Mouse (Mus musculus) layer of hippocampus, adult 2 months (tissue): ENCODE data around the gene Igf1r. TPM values are rescaled to one million over a fixed set of nuclear protein-coding genes. Genes with fewer than 3 reads are reported as not detected.

Source experiments
- DNase-seq, 2 experiments: peaks; one replicate each; pipeline ENCODE4 v3.0.0; 2022; ENCODE audit warnings: low spot score in 2 of 2
- H3K27ac ChIP-seq: fragments of 200-600 bp; 2 replicates; pipeline ENCODE4 v1.8.1; 2022
- H3K4me3 ChIP-seq: fragments of 200-600 bp; 2 replicates; pipeline ENCODE4 v1.8.1; 2022; ENCODE audit warnings: mild to moderate bottlenecking
- CTCF ChIP-seq: fragments of 200-600 bp; conservative IDR thresholded peaks from 2 replicates; pipeline ENCODE4 v1.8.1; 2022; ENCODE audit warnings: antibody characterized with exemption, mild to moderate bottlenecking, moderate library complexity
- total RNA-seq, 2 experiments: library from RNA; stranded (reverse); gene quantifications; 2 replicates each; pipeline ENCODE4 v1.2.3; 2021

The Igf1r gene
- total RNA-seq, 2 experiments from 2014 or later: 47.5 to 47.8 TPM

DNA sequence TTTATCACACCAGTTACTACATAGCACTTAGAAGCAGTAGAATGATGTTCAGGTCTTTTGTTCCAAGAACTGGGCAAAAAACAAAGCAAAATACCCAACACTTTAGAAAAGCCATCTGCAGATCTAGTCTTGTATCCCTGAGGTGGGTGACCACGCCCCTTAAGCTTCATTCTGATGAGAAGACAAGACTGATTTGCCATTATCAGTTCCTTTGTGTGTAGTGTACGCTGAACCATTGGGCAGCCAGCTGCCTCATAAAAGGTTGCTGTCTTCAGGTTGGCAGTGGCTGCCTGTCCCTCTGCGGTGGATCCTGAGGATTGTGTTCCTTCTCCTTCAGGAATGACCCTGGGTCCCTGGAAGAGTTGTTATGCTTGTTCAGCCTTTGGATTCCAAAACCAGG, 11.1 kb downstream of the Igf1r start:
- H3K27ac ChIP-seq: no peak overlapping the region
- no peak for DNase-seq
- H3K4me3 ChIP-seq: no peak overlapping the region
- no peak for TF ChIP-seq CTCF

DNA sequence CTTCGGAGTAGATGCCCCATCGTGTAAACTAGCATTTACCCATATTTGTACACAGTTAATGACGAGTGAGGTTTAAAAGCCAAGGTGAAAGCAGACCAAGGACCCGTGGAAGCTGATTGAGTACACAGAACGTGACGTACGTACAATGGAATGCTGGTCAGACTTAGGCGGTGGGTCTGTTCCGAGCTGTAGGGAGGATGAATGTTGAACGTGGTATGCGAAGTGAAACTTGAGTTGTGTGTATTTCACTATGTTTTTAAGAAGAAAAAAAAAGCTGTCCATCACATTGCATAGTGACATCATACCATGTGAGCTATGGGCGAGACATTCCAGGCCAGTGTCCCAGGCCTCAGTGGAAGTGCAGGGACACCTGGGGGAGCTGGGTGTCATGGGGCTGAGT, 15.8 kb downstream of the Igf1r start:
- TF ChIP-seq CTCF: no peak
- Histone ChIP-seq H3K27ac (no peak overlapping the region), H3K4me3 (no peak overlapping the region)
- no peak for DNase-seq

DNA sequence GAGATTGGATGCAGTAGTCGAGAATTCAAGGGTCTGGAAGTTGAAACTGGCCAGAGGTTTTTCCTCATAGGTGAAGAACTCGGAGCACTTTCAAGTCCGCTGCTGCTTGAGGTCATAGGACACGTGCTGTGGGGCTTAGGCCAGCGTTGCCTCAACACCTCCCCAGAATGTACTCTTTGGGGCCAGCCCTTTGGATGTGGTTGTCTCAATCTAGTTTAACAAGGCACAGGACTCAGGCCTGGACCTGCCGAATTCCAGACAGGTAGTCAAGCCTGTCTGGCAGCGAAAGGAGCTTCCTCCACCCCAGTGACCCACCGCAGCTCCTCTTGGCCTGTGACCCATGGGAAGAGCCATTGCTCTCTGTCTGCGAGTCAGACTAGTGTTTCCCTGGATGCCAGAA, 16.4 kb downstream of the Igf1r start:
- Histone ChIP-seq H3K27ac (no peak overlapping the region), H3K4me3 (no peak overlapping the region)
- TF ChIP-seq CTCF: no peak
- no peak for DNase-seq

DNA sequence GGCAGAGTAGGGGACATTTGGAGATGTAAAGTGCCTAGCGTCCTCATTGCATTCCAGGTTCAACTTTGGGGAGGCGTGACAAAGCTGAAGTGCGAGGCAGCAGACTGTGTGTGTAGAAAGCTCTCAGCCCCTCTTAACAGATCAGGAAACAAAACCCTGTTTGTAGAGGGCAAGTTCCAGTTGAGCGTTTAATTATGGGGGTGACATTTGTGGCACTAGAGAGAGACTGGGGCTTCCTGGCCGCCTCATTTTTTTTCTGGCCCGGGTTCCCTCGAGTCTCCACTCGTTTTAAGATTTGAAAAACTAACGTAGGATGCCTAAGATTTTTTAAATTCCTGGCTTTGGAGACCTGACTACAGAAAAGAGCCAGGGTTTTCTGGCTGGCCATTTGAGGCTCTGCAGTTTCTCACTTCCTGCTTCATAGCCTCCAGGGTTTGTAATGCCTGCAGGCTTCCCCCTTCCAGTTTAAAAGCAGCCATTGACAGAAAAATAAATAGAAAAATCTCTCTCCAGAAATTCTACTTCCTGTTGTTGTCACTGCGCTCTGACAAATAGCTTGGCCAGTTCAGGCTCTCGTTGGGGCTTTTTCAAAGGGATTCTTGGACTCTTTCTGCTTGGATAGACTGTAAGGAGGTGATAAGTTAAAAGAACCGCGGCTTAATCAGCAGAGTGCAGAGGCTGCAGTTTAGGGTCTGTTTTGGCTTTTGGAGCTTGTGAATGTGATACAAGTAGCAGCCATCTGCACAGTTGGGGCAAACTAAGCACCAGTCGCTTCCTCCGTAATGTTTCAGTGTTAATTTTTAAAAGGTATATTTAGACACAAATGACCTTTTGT, 20.8 kb downstream of the Igf1r start:
- H3K27ac ChIP-seq: peak overlapping the region; percentile 61
- peak overlapping the region; percentile 17; the same call in 1 of the 2 replicates for H3K4me3 ChIP-seq
- no peak for DNase-seq
- TF ChIP-seq CTCF: no peak

DNA sequence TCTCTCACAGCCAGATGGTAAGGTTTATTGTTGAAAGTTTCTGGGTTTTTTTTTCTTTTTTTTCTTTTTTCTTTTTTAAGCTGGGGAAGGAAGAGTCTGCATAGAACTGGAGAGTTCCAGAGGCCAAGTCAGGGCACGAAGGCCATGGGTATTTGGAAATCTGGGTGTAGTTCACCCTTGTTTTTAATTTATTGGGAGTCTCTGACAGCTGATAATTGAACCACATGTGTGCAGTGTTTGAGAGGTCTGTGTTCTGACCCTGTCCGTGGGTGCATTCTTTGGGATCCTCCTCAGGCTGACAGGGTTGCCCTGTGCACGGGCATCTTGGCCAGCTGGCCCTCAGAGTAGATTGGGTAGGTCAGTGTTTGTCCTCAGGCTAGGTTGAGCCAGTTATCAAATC, 29.3 kb downstream of the Igf1r start:
- Histone ChIP-seq H3K4me3 (no peak overlapping the region), H3K27ac (no peak overlapping the region)
- no peak for TF ChIP-seq CTCF
- no peak for DNase-seq

DNA sequence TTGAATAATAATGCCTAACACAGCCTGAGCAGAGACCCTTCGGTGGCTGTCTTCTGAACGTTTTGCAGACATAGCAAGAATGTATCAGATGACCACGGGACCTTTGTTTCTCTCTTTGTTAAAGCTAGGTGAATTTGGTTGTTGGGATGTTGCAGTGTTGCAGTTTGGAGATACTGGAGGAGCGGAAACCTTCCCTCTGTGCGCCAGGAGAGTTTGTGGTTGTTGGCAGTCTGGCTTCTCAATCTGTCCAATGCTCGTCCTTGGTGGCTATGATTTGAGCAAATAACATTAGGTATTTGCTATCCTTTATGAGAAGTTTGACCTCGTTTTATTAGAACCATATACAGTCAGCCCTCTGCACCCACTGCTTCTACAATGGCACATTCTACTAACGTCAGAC, 30.2 kb downstream of the Igf1r start:
- Histone ChIP-seq H3K27ac (no peak overlapping the region), H3K4me3 (no peak overlapping the region)
- DNase-seq: no peak
- no peak for TF ChIP-seq CTCF

DNA sequence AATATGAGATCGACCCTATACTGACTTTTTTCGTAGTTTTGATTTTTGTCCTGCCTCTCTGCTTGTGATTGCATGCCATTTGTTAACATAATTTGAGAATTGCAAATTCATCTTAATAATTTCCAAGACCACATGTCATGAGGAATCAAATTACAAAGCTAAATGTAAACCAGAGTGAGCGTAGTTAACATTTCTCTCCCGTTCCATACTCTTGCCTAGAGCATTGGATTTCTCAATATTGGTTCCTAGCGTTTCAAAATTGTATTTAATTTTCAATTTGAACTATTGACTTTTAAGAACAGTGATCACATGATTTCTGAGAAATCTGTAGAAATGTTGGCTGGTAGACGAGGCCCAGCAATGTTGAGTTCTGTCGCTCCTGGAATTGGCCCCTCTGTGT, 30.8 kb downstream of the Igf1r start:
- no peak for TF ChIP-seq CTCF
- H3K4me3 ChIP-seq: no peak overlapping the region
- no peak for DNase-seq
- H3K27ac ChIP-seq: no peak overlapping the region

DNA sequence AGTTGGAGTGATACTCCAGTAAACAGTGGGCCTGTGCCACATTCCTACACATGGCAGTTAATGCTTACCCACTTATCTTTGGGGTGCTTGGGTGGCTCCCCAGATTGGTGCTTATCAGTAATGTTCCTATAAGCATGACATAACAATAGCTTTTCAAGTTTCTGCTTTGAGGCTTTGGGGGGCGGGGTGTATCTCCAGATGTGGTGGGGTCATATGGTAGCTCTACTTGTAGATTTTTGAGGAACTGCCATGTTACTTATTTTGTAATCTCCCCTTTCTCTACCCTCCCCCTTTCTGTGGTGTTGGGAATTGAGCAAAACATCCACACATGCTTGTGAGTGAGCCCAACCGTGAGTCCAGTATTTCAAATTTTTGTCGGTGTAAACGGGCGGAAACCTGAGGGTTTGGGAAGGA, 32.4 kb downstream of the Igf1r start:
- no peak overlapping the region for H3K27ac ChIP-seq
- H3K4me3 ChIP-seq: no peak overlapping the region
- TF ChIP-seq CTCF: no peak
- no peak for DNase-seq

DNA sequence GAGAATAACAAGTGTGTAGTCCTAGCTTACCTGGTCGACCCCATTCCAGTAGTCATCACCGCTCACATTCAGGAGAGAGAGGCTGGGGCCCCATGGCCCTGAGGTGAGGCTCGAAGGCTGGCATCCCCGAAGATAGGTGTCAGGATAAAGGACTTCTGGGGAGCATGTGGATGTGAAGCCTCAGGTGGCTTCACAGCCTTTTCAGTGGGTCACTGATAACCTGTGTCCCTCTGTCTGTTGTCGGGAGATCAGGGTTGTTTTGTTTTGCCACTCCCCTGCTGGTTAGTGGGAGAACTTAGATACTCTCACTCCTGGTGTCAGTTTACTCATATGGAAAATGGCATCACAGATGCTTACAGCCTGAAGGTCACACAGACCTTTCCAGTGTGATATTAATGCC, 32.9 kb downstream of the Igf1r start:
- no peak for TF ChIP-seq CTCF
- H3K27ac ChIP-seq: no peak overlapping the region

DNA sequence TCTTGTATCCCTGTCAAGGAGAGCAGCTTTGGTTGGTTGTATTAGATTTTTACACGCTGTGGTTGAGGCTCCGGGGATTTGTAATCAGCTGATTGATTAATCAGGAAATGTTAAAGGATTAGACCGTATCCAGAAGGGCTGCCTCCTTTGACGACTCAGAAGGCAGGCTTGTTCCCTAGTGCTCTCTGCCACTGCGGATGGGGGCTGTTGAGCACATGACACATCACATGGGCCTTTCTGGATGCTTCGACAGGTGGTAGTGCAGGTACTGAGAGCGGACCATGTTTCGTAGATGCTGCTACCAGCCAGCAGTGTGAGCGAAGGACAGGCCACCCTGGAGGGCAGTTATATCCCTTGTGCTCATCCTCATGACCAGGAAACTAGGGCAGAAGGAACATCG, 33.6 kb downstream of the Igf1r start:
- H3K27ac ChIP-seq: no peak overlapping the region
- TF ChIP-seq CTCF: no peak
- no peak for DNase-seq
- H3K4me3 ChIP-seq: no peak overlapping the region

More for the DNA sequence above, 32.9 kb downstream of the Igf1r start:
- no peak overlapping the region for H3K4me3 ChIP-seq
- no peak for DNase-seq

DNA sequence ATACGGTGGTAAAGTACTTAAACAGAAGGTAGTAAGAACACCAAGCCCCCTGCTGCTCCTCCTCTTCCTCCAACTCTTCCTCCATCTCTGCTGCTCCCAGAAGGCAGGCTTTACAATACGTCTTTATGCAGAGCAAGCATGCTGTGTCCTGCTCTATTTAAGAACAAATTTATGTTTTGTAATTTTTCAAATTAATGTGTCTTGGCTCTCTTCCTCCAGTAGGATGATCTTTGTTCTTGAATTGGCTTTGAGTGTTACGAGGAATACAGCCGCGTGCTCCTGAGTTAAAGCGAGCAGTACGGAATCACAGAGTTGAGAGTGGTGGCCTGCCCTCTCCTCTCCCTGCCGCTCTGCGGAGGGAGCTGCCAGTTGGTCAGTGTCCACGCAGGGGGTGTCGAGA, 34.2 kb downstream of the Igf1r start:
- TF ChIP-seq CTCF: no peak
- Histone ChIP-seq H3K4me3 (no peak overlapping the region), H3K27ac (no peak overlapping the region)
- DNase-seq: no peak

DNA sequence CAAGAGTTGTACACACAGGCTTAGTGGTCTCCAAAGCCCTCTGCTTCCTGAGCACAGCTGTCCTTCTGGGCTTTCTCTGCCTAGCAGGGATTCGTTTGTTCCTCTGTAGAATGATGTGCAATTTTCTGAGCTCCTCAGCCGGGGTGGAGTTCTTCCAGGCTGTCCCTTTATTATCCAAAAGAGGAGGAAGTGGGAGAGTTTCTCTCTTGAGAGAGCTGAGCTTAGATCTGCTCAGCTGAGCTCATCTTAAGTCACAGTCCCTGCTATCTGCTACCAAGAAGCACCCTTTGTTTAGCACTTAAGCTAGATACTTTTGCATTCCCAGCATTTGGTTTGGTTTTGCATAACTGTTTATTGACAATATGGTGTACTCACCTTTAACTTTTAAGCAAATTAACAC, 36.7 kb downstream of the Igf1r start:
- TF ChIP-seq CTCF: no peak
- H3K27ac ChIP-seq: no peak overlapping the region
- H3K4me3 ChIP-seq: no peak overlapping the region
- DNase-seq: no peak

DNA sequence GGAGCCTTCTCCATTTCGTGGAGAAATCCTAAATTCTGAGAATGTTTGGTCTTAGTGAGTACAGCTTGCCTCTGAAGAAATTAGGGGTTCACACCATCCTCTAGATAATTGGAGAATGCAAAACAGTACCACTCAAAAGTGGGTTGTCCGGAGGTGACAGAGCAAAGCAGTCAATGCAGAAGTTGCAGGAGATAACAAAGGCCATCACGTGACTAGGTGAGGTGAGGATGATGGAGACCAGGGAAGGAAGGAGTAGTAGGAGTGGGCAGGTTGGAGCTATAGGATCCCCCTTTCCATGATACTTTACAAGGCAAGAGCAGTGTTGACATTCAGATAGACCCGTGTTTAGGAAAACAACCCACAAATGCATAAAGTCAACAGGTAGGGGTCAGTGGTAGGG, 41.0 kb downstream of the Igf1r start:
- DNase-seq: no peak
- no peak overlapping the region for H3K27ac ChIP-seq

DNA sequence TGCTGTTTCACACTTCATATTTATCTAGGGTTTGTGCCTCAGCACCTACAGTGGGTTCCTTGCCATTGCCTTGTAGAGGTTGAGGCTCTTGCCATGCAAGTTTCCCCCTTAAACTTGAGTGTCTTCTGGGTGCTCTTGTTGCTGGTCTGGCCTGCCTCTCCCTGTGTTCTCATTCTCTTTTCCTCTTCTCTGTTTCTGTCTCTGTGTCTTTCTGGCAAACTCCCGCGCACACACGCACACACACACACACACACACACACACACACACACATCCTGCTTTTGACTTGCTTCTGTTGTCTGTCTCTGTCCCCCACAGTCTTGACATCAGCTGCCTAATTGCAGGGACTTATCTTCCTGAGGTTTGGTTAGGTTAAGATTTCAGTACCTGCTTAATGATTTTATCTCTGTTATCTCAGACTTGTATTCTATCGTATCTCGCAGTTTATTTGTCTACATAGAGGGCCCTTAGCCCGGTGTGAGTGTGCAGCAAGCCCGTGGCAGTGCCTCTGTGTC, 41.8 kb downstream of the Igf1r start:
- H3K4me3 ChIP-seq: no peak overlapping the region
- TF ChIP-seq CTCF: no peak
- DNase-seq: no peak
- H3K27ac ChIP-seq: no peak overlapping the region

More for the DNA sequence above, 41.0 kb downstream of the Igf1r start:
- TF ChIP-seq CTCF: no peak
- no peak overlapping the region for H3K4me3 ChIP-seq
